Mouse (Mus musculus) central nervous system, embryonic 11.5 days (tissue): Measurements from ENCODE around the gene Preb. TPM values are rescaled to one million over a fixed set of nuclear protein-coding genes. Genes with fewer than 3 reads are reported as not detected.

Experiments
- polyA plus RNA-seq: library from polyadenylated mRNA; depleted of rRNA; stranded (reverse); fragments of >200 nt; gene quantifications from 2 replicates; pipeline ENCODE4 v1.2.3, GENCODE M21; 2012; rRNA removed

Gene Preb
- polyA plus RNA-seq = 176 and 202 TPM in 2 replicates

DNA sequence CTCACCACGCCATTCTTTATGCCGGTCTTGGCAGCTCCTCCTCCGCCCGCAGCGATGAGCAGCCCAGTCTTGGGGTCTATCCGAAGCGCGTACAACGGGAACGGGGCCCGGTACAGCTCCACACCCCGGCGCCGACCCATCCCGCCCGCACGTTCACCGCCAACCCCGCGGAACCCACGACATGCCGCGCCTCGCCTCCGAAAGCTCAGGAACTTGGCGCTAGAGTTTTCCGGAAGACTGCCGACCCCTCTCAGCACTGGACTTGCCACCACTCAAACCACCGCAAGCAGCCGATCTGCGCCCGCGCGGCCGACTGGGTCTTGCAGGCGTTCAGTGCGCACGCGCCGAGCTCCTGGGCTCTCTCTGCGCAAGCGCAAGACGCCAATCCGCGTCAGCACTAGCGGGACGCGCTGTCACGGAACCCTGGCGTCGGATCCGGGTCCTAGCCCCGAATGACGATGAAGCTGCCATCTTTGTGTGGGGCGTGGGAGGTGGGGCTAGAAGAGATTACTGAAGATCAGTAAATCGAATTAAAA, at the start of gene Preb:
Preb (minus strand) TSS at position 396 of the 536 bp plus-strand sequence.

DNA sequence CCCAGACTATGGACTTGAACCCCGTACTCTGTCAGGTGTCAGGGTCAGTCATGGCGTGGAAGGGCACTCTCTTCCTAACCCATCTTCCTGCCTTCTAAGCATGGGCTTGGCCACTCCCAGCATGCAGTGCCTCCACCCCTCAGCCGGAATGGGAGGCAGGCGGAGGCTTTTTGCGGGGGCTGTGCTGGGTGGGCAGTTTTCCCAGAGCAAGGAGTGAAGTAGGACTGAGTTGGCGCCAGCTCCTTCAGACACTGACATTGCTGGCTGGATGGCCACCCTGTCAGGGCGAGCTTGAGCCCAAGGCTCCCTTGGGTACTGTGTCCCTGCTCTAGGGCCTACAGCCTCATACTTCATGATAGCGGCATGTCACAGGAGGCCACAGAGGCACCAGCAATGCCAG, 8.3 kb upstream of the Preb start, which contains the start of gene Tcf23:
Tcf23 (plus strand) TSS at position 247 of the 400 bp plus-strand sequence.

DNA sequence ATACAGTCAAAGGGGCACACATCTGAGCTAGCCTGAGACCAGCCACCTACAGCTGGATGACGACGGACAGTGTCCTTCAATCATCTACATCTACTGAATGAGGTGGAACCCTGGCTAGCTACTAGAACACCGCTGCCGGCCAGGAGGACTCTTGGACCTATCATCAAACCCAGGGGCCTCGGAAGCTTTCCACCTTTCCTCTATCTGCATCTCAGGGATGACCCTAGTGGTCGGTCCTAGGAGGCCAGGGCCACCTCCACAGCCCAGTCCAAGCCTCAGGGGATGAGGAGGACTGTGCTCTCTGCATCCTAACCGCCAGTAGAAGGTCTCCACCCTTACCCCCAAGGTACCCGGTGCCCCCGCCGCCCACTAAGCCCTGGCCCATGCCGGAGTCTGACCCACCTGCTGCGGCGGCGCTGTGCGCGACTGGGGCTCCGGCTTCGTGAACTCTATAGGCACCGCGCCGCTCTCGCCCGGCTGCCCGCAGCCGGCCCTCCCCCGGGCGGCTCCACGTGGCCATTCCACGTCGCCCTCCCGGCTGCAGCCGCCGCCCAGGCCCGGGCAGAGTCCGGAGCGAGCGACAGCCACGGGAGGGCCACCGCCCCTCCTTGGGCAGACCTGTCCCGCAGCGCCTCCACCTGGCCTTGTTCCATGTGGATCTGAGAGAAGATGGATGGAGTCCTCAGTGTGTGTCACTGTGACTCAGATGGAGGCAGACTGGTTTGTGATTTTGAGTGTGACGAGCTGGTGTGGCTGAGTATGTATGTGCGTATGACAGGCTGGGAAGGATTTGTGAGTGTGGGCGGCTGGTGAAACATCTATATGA, 15.0 kb downstream of the Preb start, which contains the start of gene Cgref1:
Cgref1 (minus strand) TSS at position 636 of the 826 bp plus-strand sequence.

DNA sequence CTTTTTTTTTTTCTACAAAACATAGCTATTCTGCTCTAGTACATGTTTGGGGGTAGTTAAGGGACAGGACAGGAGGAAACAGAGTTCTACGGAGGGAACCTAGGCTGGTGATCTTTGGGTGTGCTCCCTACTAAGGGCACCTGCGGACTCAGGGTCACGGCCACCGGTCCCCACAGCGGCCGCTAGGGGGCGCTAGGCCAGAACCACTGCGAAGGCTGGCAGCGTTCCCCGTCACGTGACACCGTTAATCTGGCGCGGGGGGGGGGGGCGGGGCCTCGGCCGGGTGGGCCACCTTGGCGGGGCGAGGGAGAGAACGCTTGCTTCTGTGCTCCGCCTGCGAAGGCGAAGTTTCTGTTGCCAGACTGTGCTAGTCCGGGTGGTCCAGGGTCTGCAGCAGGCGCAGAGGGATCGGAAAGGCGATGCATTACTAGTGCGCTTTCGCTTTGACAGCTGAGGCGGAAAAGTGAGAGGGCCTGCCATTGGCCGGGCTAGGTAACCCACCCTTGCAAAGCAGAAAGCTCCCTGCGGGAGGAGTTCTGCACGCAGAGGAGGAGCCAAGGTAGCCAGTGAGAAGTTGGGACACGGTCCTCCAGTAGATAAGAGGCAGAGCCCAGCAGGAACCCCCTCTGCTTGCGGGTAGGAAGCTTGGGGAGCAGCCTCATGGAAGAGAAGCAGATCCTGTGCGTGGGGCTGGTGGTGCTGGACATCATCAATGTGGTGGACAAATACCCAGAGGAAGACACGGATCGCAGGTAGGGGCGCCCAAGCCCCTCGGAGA, 38.7 kb downstream of the Preb start, which contains the start of gene Khk:
Khk (plus strand) TSS at position 176 of the 778 bp plus-strand sequence.

DNA sequence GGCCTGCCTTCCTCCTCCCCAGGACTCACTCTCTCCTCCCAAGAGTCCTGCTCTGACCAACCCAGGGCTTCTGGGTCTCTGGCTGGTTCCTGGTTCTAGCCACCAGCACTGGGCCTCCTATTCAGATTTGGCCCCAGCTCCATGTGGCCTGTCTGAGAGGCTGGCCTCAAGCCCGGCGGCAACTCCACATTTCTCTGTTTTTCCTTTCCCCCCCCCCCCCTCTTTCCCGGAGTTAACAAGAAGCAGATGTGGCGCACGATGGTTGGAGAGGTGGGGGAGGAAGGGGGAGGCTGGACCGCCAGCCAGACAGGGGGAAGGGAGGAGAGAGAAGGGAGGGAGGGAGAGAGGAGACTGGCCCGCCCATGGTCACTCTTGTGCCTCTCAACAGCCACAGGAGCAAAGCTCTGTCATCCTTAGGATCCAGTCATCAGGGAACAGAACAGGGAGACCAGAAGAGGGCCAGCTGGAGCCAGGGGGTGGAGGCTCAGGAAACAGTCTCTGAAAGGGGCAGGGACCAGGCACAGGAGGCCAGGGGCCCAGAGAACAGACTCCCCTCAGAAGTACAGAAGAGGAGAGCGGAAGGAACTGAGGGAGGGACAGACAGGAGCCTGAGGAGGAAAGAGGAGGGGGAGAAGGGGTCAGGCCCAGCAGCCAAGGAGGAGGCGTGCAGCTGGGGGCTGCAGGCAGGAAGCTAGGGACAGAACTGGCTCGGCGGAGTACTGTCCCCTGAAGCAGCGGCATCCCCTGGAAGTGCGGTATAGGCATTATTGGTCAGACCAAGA, 46.9 kb downstream of the Preb start, which contains the start of gene Emilin1:
Emilin1 (plus strand) TSS at position 343 of the 782 bp plus-strand sequence.

DNA sequence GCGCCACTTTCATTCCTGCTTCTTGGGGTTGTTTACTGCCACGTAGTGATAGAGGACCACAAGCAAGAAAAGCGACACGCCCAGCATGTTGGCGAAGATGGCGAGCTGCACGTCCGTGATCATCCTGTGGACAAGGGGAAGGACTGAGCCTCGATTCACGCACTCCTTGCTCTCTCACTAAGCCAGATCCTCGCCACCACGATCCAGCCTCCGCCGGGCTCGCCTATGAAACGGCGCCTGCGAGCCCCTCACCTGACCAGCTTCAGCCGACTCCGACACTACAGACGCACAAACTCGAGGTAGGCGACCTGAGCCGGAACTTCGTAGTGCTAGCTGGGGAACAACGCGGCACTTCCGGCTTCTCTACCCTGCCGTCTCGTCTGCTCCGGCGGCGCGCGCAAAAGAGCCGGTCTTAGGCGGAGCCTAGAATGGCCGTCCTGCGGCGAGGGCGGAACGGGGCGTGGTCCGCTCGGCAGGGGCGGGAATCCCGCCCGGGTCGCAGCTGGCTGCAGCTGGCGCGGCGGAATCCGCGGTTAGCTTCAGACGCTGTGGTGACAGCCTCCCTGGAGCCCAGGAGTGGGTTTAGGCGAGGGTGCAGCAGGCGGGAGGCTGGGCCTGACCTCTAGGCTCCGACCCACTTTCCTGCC, 52.6 kb downstream of the Preb start, which contains the start of gene Ost4:
Ost4 (minus strand) TSS at position 376 of the 647 bp plus-strand sequence.

Other genes with a start within 250 kb of the Preb start
- gene Dpysl5, start 248.8 kb downstream of the Preb start, polyA plus RNA-seq = 96.8 and 101 TPM in 2 replicates
- gene Mapre3, start 145.7 kb downstream of the Preb start, polyA plus RNA-seq = 60.4 and 116 TPM in 2 replicates
- 40.6 and 60.9 TPM in 2 replicates for gene Tmem214, start 92.3 kb downstream of the Preb start, polyA plus RNA-seq
- 40.0 and 53.1 TPM in 2 replicates for gene Agbl5, start 71.7 kb downstream of the Preb start, polyA plus RNA-seq
- 218 and 282 TPM in 2 replicates for gene Ost4, start 52.6 kb downstream of the Preb start, polyA plus RNA-seq
- 34.1 and 81.9 TPM in 2 replicates for gene Emilin1, start 47.0 kb downstream of the Preb start, polyA plus RNA-seq
- 13.1 and 16.0 TPM in 2 replicates for gene Khk, start 38.9 kb downstream of the Preb start, polyA plus RNA-seq
- 5.7 and 7.5 TPM in 2 replicates for gene Cgref1, start 14.8 kb downstream of the Preb start, polyA plus RNA-seq
- not detected in 2 replicates for gene Tcf23, start 8.3 kb upstream of the Preb start, polyA plus RNA-seq
- gene Atraid, start 88.0 kb upstream of the Preb start, polyA plus RNA-seq = 88.7 and 89.8 TPM in 2 replicates
- 10.2 and 16.3 TPM in 2 replicates for gene Slc5a6, start 88.6 kb upstream of the Preb start, polyA plus RNA-seq
- 41.0 and 59.8 TPM in 2 replicates for gene Cad, start 94.4 kb upstream of the Preb start, polyA plus RNA-seq
- gene Dnajc5g, start 145.9 kb upstream of the Preb start, polyA plus RNA-seq = not detected in 2 replicates
- gene Slc30a3, start 147.9 kb upstream of the Preb start, polyA plus RNA-seq = 8.6 and 9.1 TPM in 2 replicates
- 0.29 and 1.1 TPM in 2 replicates for gene Trim54, start 156.4 kb upstream of the Preb start, polyA plus RNA-seq
- not detected in 2 replicates for gene Ucn, start 178.5 kb upstream of the Preb start, polyA plus RNA-seq
- gene Mpv17, start 193.9 kb upstream of the Preb start, polyA plus RNA-seq = 43.5 and 63.4 TPM in 2 replicates
- 4.0 and 4.7 TPM in 2 replicates for gene Gm29609, start 219.6 kb upstream of the Preb start, polyA plus RNA-seq
- gene Gtf3c2, start 219.8 kb upstream of the Preb start, polyA plus RNA-seq = 128 and 129 TPM in 2 replicates
- gene Snx17, start 232.9 kb upstream of the Preb start, polyA plus RNA-seq = 94.2 and 95.9 TPM in 2 replicates
- 54.2 and 97.9 TPM in 2 replicates for gene Eif2b4, start 233.1 kb upstream of the Preb start, polyA plus RNA-seq
- 51.5 and 95.5 TPM in 2 replicates for gene Zfp513, start 241.9 kb upstream of the Preb start, polyA plus RNA-seq